Mouse (Mus musculus): ENCODE measurements around the gene Mapkapk2. TPM values are rescaled to one million over a fixed set of nuclear protein-coding genes. Genes with fewer than 3 reads are reported as not detected.
"Not testable (repeated sequence)": the region's sequence is repeated elsewhere in the genome, so short reads cannot be mapped to it uniquely, and the experiment has no call there.

Gene Mapkapk2
- polyA plus RNA-seq (2012; rRNA removed) = 34.0 and 35.8 TPM in 2 replicates

DNA sequence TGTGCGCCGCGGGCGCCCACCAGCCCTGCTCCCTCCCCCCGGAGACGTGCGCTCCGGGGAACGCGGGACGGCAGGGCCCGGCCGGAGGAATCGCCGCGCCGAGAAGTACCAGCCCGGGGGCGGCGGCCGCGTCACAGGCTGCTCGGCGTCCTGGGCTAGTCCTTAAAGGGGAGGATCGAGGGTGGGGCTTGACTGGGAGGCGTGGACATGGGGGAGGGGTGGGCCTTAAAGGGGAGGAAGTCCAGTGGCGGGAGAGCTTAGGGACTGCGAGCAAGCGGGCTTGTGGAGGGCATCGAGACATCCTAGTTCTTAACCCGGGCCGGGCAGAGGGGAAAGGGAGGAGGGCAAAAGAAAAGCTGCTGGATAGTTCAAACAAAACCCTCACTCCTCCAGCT lies at the start of gene Mapkapk2:
TSS of gene Mapkapk2 (minus strand) at position 127 of the 395 bp plus-strand sequence.
- Histone ChIP-seq H3K27me3 (ENCODE audit: control insufficient read depth, insufficient read depth, low read length) (no peaks in the 10 kb centered on the region), H3K4me3 (replicated peaks; ENCODE audit: insufficient read depth, low read depth, low read length) (peak within 1 kb of the TSS; percentile 99), H3K4me1 (ENCODE audit: control insufficient read depth, insufficient read depth, low read length) (0 out of 2 replicates have a peak, but pooled peaks cover 3% of the 10 kb centered on the region), H3K27ac (ENCODE audit: insufficient read depth, low read length) (peak within 1 kb of the TSS; percentile 5; the same call in 1 of the 2 replicates)
- peak; percentile 87 to 88 for DNase-seq
- TF ChIP-seq POLR2A (IDR thresholded peaks at IDR 0.05; ENCODE audit: borderline replicate concordance, insufficient read depth, low read length) (peak; percentile 64), CTCF (IDR thresholded peaks at IDR 0.05; ENCODE audit: borderline replicate concordance, insufficient read depth, low read depth, low read length) (no peak)
- WGBS = 1% methylated on average over 23 of the region's 32 CpGs

DNA sequence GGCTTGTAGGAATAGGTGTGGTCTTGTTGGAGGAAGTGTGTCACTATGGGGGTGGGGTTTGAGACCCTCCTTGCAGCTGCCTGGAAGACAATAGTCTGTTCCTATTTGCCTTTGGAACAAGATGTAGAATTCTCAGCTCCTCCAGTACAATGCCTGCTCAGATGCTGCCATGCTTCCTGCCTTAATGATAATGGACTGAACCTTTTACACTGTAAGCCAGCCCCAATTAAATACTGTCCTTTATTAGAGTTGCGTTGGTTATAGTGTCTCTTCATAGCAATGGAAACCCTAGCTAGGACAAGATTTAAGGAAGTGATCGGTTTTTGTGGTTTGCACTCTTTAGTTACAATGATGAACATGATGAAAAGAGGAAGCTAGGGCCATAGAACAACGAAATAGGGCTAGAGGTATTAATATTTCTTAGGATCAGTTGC lies 48.6 kb upstream of the Mapkapk2 start:
- no peak for DNase-seq
- no peak overlapping the region for H3K27ac ChIP-seq (ENCODE audit: insufficient read depth, low read length)
- TF ChIP-seq CTCF (IDR thresholded peaks at IDR 0.05; ENCODE audit: borderline replicate concordance, insufficient read depth, low read depth, low read length) = no peak
- TF ChIP-seq POLR2A (IDR thresholded peaks at IDR 0.05; ENCODE audit: borderline replicate concordance, insufficient read depth, low read length) = no peak
- no peak overlapping the region for H3K4me3 ChIP-seq (replicated peaks; ENCODE audit: insufficient read depth, low read depth, low read length)
- no peaks in the 10 kb centered on the region for H3K4me1 ChIP-seq (ENCODE audit: control insufficient read depth, insufficient read depth, low read length)
- WGBS = 83% methylated on average over 3 of the region's 3 CpGs
- no peaks in the 10 kb centered on the region for H3K27me3 ChIP-seq (ENCODE audit: control insufficient read depth, insufficient read depth, low read length)

DNA sequence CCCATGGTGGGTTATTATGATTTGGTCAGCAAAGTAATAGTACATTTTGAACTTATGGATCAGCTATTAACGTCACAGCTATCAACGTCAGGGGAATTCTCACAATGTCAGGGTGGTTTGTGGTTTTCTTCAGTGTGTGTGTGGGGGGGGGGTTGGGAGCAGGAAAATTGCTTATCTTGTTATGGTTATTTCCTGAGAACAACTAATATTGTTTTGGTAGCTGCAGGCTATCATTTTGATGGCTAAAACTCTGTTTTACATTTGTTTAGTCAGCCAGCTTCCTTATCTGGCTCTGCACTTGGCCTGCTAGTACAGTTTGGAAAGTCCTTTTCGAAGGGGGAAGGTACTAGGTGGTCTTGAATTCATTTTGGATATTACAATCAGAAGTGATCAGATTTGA lies 47.6 kb upstream of the Mapkapk2 start:
- H3K27ac ChIP-seq (ENCODE audit: insufficient read depth, low read length); H3K4me3 ChIP-seq (replicated peaks; ENCODE audit: insufficient read depth, low read depth, low read length); H3K27me3 ChIP-seq (ENCODE audit: control insufficient read depth, insufficient read depth, low read length); DNase-seq; H3K4me1 ChIP-seq (ENCODE audit: control insufficient read depth, insufficient read depth, low read length): not testable (repeated sequence)
- 86% methylated on average over 3 of the region's 3 CpGs for WGBS

- no peak for DNase-seq
- Histone ChIP-seq H3K4me3 (replicated peaks; ENCODE audit: insufficient read depth, low read depth, low read length) (no peak overlapping the region), H3K27ac (ENCODE audit: insufficient read depth, low read length) (no peak overlapping the region), H3K4me1 (ENCODE audit: control insufficient read depth, insufficient read depth, low read length) (no peaks in the 10 kb centered on the region), H3K27me3 (ENCODE audit: control insufficient read depth, insufficient read depth, low read length) (no peaks in the 10 kb centered on the region)
- TF ChIP-seq CTCF (IDR thresholded peaks at IDR 0.05; ENCODE audit: borderline replicate concordance, insufficient read depth, low read depth, low read length) = no peak
- no peak for TF ChIP-seq POLR2A (IDR thresholded peaks at IDR 0.05; ENCODE audit: borderline replicate concordance, insufficient read depth, low read length)
- WGBS = 84% methylated on average over 1 of the region's 1 CpGs
Measured at GRCm38 (mm10) chr1:131142472-131142871, 44.8 kb upstream of the Mapkapk2 start.

GRCm38 (mm10) chr1:131141449-131141848 lies 43.8 kb upstream of the Mapkapk2 start:
- WGBS = 60% methylated on average over 2 of the region's 2 CpGs
- TF ChIP-seq CTCF (IDR thresholded peaks at IDR 0.05; ENCODE audit: borderline replicate concordance, insufficient read depth, low read depth, low read length) (no peak), POLR2A (IDR thresholded peaks at IDR 0.05; ENCODE audit: borderline replicate concordance, insufficient read depth, low read length) (no peak)
- no peak for DNase-seq
- no peak overlapping the region for H3K27ac ChIP-seq (ENCODE audit: insufficient read depth, low read length)
- no peak overlapping the region for H3K4me3 ChIP-seq (replicated peaks; ENCODE audit: insufficient read depth, low read depth, low read length)
- no peaks in the 10 kb centered on the region for H3K27me3 ChIP-seq (ENCODE audit: control insufficient read depth, insufficient read depth, low read length)
- no peaks in the 10 kb centered on the region for H3K4me1 ChIP-seq (ENCODE audit: control insufficient read depth, insufficient read depth, low read length)

DNA sequence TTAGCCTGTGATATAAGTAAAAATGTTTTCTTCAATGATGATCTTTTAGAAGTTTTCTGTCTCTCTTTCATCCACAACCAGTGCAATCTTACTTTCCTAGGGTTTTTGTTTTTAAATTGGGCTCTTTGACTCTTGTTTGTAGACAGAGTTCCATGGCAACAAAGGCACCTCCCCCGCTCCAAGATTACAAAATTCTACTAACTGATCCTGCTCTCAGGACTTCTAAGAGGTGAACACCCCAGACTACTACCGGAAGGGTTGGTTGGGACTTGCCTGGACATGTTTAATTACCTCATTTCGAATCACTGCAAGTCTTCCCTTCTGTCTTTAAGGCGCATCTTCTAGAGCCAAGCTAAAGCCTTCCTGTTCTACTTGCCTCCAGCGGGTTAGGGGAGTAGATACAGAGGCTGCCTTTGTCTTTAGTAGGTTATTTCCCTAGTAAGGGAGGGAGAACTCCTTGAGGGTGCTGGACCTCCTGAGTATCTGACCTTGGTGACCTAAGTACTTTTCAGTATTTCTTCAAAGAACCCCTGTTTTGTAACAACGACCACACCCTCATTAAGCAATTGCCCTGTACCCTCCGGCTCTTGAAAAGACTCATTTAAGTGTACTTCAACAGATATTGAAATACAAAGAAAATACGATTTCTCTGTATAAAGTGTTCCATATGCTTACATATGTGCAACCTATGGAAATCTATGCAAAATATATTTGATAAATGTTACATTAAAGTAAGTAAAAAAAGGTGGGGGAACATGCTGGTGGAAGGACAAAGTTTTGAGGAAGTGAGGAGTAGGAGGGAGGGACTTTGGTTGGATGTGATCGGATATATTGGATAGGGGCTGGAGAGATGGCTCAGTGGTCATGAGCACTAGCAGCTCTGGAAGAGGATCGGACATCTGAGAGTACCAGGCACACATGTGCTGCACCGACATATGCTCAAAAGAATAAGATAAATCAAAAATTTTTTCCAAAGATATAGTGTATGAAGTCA lies 41.8 kb upstream of the Mapkapk2 start:
- DNase-seq = no peak
- Histone ChIP-seq H3K4me3 (replicated peaks; ENCODE audit: insufficient read depth, low read depth, low read length) (peak overlapping the region; percentile 96), H3K27me3 (ENCODE audit: control insufficient read depth, insufficient read depth, low read length) (no peaks in the 10 kb centered on the region), H3K4me1 (ENCODE audit: control insufficient read depth, insufficient read depth, low read length) (no peaks in the 10 kb centered on the region), H3K27ac (ENCODE audit: insufficient read depth, low read length) (no peak overlapping the region)
- no peak for TF ChIP-seq POLR2A (IDR thresholded peaks at IDR 0.05; ENCODE audit: borderline replicate concordance, insufficient read depth, low read length)
- no peak for TF ChIP-seq CTCF (IDR thresholded peaks at IDR 0.05; ENCODE audit: borderline replicate concordance, insufficient read depth, low read depth, low read length)
- 82% methylated on average over 11 of the region's 11 CpGs for WGBS

GRCm38 (mm10) chr1:131138191-131139016 lies 40.8 kb upstream of the Mapkapk2 start, which contains the start of gene Dyrk3:
Gene Dyrk3 (minus strand): TSS chr1:131138340.
- peak within 1 kb of the TSS; percentile 96 for H3K4me3 ChIP-seq (replicated peaks; ENCODE audit: insufficient read depth, low read depth, low read length)
- H3K27ac ChIP-seq (ENCODE audit: insufficient read depth, low read length) = no peak within 1 kb of the TSS
- H3K4me1 ChIP-seq (ENCODE audit: control insufficient read depth, insufficient read depth, low read length) = no peaks in the 10 kb centered on the region
- TF ChIP-seq POLR2A (IDR thresholded peaks at IDR 0.05; ENCODE audit: borderline replicate concordance, insufficient read depth, low read length) = peak; percentile 56; the same call in 1 of the 2 replicates
- TF ChIP-seq CTCF (IDR thresholded peaks at IDR 0.05; ENCODE audit: borderline replicate concordance, insufficient read depth, low read depth, low read length) = peak; percentile 47; the same call in 1 of the 2 replicates
- no peaks in the 10 kb centered on the region for H3K27me3 ChIP-seq (ENCODE audit: control insufficient read depth, insufficient read depth, low read length)
- 1% methylated on average over 49 of the region's 49 CpGs for WGBS
- peak; percentile 87 to 89 for DNase-seq
